Mouse (Mus musculus) intestine, postnatal 0 days (tissue): ENCODE results near the gene Wdr86. TPM values are rescaled to one million over a fixed set of nuclear protein-coding genes. Genes with fewer than 3 reads are reported as not detected.

Experiments used
- ATAC-seq: fragments of 200-750 bp; cut with Nextera tagmentation; 2 replicates; pipeline ENCODE4 v1.8.0; 2017; ENCODE audit warnings: mild to moderate bottlenecking, moderate TSS enrichment, moderate library complexity
- H3K27ac ChIP-seq: fragments of 300-500 bp; sonication (generic); 2 replicates; pipeline ENCODE4 v1.5.1; 2014; ENCODE audit warnings: mild to moderate bottlenecking, low read depth, low read length, moderate library complexity
- H3K27me3 ChIP-seq: fragments of 300-500 bp; sonication (generic); replicated peaks from 2 replicates; pipeline ENCODE4 v1.6.1; 2014; ENCODE audit warnings: low read length, mixed read lengths; ENCODE audit not compliant: control insufficient read depth, insufficient read depth
- H3K36me3 ChIP-seq: fragments of 300-500 bp; sonication (generic); 2 replicates; pipeline ENCODE4 v1.6.1; 2014; ENCODE audit warnings: mild to moderate bottlenecking, moderate library complexity; ENCODE audit not compliant: control insufficient read depth, insufficient read depth
- H3K4me1 ChIP-seq: fragments of 300-500 bp; sonication (generic); replicated peaks from 2 replicates; pipeline ENCODE4 v1.6.1; 2014; ENCODE audit warnings: antibody characterized with exemption, low read length, mixed read lengths; ENCODE audit not compliant: control insufficient read depth, insufficient read depth
- H3K4me2 ChIP-seq: fragments of 300-500 bp; sonication (generic); replicated peaks from 2 replicates; pipeline ENCODE4 v1.6.1; 2014; ENCODE audit warnings: low read depth, mild to moderate bottlenecking, moderate library complexity
- H3K4me3 ChIP-seq: fragments of 300-500 bp; sonication (generic); 2 replicates; pipeline ENCODE4 v1.5.1; 2014; ENCODE audit warnings: low read depth, low read length
- H3K9ac ChIP-seq: fragments of 300-500 bp; sonication (generic); 2 replicates; pipeline ENCODE4 v1.6.1; 2014; ENCODE audit warnings: mild to moderate bottlenecking, low read depth, low read length
- H3K9me3 ChIP-seq: fragments of 300-500 bp; sonication (generic); 2 replicates; pipeline ENCODE4 v1.6.1; 2016; ENCODE audit warnings: mixed run types; ENCODE audit not compliant: control insufficient read depth
- CTCF ChIP-seq: sonication (generic); IDR thresholded peaks from 2 replicates; pipeline ENCODE4 v1.5.1; 2016; ENCODE audit warnings: low read depth, mild to moderate bottlenecking, control low read depth, antibody characterized with exemption, moderate library complexity
- WGBS: fragments of 180-500 bp; shearing (Covaris S2); extraction: QIAGEN DNeasy Blood & Tissue Kit; methylation state at CpG from one replicate; pipeline ENCODE4 v1.1.7; 2014; 5-methylcytosine and 5-hydroxymethylcytosine counted together
- polyA plus RNA-seq: library from polyadenylated mRNA; unstranded; fragments of >200 nt; fragmentation: Nextera tagmentation; extraction: Ambion mirVana; gene quantifications from 2 replicates; pipeline ENCODE4 v1.2.1, GENCODE M21; 2015

The Wdr86 gene
- polyA plus RNA-seq, 1 experiment from 2014 or later = 2.7 TPM

DNA sequence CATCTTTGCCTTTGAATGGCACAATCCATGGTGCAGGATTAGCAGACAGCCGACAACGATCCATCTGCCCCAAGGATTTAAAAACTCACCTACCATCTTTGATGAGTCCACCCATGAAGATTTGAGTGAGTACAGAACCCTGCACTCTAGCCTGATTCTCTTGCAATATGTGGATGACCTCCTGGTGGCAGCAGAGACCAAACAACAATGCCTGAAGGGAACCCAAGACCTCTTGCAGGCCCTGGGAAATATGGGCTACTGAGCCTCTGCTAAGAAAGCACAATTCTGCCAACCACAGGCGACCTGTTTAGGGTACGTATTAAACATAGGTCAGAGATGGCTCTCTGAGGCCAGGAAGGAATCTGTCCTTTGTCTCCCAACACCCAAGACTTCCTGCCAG, 56.3 kb downstream of the Wdr86 start:
- H3K27me3 ChIP-seq = no peaks in the 10 kb centered on the region
- H3K36me3 ChIP-seq = no peaks in the 10 kb centered on the region
- H3K27ac ChIP-seq = no peak overlapping the region
- ATAC-seq = peak; percentile 51; the same call in 1 of the 2 replicates
- WGBS = 20% methylated on average over 4 of the region's 4 CpGs
- no peaks in the 10 kb centered on the region for H3K4me1 ChIP-seq
- H3K9me3 ChIP-seq = no peaks in the 10 kb centered on the region
- TF ChIP-seq CTCF = peak; percentile 94
- no peak overlapping the region for H3K4me3 ChIP-seq
- no peak overlapping the region for H3K9ac ChIP-seq
- no peak overlapping the region for H3K4me2 ChIP-seq

Other genes with a start within 250 kb of the Wdr86 start
- gene Gbx1, start 203.5 kb downstream of the Wdr86 start, polyA plus RNA-seq = not detected in 2 replicates
- gene Asb10, start 189.7 kb downstream of the Wdr86 start, polyA plus RNA-seq = 0.09 and 0.18 TPM in 2 replicates
- gene 4931409K22Rik, start 173.9 kb downstream of the Wdr86 start, polyA plus RNA-seq = not detected in 2 replicates
- gene Abcf2, start 153.3 kb downstream of the Wdr86 start, polyA plus RNA-seq = 40.1 and 40.5 TPM in 2 replicates
- gene Chpf2, start 144.0 kb downstream of the Wdr86 start, polyA plus RNA-seq = 23.5 and 24.4 TPM in 2 replicates
- 6.6 and 6.8 TPM in 2 replicates for gene Smarcd3, start 106.3 kb downstream of the Wdr86 start, polyA plus RNA-seq
- gene Nub1, start 45.2 kb downstream of the Wdr86 start, polyA plus RNA-seq = 18.0 and 19.4 TPM in 2 replicates
- gene Crygn, start 27.3 kb upstream of the Wdr86 start, polyA plus RNA-seq = 7.3 and 8.1 TPM in 2 replicates
- gene Rheb, start 111.9 kb upstream of the Wdr86 start, polyA plus RNA-seq = 147 and 151 TPM in 2 replicates